Mouse (Mus musculus): ENCODE results near the gene Hexb.

Hexb gene

DNA sequence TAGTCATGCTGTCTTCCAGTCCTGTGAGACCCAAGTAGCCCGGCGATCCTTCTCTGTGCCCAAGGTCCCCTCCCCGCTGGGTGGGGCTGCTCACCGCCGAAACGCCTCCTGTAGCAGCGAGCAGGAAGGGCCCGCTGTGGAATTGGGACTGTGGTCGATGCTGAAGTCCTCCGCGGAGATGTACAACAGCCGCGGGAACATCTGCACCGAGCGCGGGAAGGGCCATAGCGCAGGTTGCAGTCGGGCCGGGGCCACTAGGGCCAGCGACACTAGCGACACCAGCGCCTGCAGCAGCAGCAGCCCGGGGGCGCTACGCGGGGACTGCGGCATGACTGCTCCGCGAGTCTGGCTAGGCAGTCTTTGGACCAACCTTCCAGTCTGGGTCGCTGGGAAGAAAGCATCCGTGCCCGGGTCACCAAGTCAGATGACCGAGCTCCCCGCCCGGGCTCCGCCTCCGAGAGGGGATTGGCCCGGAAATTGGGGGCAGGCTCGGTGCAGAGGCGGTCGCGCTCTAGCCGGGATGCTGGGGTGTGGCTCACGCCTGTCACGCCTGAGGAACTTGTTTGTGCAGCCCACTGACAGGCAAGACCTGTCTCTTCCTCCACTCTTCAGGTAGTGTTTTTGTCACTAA lies at the start of gene Hexb:
Gene Hexb, minus strand, starts transcription at position 426 of the 631 bp plus-strand sequence.
- no peak for DNase-seq (ENCODE audit: low read depth, low spot score)

DNA sequence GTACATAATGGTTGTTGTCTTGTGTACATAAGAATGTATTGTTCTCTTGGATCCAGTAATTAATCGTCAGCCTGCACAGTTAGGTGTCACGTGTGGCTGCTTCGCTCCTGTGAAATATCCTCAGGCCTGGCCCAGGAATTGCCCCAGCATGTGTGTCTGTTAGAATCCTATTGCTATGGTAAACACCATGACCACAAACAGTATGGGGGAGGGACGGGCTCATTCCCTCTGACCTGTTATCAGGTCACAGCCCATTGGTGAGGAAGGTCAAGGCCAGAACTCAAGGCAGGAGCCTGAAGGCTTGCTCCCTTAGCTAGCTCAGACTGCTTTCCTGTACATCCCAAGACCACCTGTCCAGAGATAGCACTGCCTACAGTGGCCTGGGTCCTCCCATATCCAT lies 49.6 kb upstream of the Hexb start:
- DNase-seq (ENCODE audit: low read depth, low spot score): no peak

DNA sequence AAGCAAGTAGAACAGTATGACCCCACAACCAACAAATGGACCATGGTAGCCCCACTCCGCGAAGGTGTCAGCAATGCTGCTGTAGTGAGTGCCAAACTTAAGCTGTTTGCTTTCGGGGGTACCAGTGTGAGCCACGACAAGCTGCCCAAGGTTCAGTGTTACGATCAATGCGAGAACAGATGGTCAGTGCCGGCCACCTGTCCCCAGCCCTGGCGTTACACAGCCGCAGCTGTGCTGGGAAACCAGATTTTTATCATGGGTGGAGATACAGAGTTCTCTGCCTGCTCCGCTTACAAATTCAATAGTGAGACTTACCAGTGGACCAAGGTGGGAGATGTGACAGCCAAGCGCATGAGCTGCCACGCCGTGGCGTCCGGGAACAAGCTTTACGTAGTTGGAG lies 48.1 kb upstream of the Hexb start:
- DNase-seq (ENCODE audit: low read depth, low spot score): no peak

DNA sequence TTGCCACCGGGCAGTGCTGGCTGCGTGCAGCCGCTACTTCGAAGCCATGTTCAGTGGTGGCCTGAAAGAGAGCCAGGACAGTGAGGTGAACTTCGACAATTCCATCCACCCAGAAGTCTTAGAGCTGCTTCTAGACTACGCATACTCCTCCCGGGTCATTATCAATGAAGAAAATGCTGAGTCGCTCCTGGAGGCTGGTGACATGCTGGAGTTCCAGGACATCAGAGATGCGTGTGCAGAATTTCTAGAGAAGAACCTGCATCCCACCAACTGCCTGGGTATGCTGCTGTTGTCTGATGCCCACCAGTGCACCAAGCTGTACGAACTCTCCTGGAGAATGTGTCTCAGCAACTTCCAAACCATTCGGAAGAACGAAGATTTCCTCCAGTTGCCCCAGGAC lies 47.0 kb upstream of the Hexb start:
- DNase-seq (ENCODE audit: low read depth, low spot score): no peak

DNA sequence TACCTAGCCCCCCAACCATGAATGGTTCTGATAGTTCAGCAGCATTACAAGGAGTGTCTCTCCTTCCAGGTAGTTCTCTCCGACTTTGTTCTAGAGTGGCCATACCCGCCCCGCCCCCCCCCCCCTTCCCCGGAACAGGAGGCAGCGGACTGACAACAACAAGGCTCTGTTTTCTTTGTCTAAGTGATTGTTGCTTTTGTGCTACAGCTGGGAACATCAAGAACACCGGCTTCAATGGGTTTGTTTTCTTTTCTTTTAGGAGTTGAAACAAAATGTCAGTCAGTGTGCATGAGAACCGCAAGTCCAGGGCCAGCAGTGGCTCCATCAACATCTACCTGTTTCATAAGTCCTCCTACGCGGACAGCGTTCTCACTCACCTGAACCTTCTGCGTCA lies 46.6 kb upstream of the Hexb start:
- no peak for DNase-seq (ENCODE audit: low read depth, low spot score)

DNA sequence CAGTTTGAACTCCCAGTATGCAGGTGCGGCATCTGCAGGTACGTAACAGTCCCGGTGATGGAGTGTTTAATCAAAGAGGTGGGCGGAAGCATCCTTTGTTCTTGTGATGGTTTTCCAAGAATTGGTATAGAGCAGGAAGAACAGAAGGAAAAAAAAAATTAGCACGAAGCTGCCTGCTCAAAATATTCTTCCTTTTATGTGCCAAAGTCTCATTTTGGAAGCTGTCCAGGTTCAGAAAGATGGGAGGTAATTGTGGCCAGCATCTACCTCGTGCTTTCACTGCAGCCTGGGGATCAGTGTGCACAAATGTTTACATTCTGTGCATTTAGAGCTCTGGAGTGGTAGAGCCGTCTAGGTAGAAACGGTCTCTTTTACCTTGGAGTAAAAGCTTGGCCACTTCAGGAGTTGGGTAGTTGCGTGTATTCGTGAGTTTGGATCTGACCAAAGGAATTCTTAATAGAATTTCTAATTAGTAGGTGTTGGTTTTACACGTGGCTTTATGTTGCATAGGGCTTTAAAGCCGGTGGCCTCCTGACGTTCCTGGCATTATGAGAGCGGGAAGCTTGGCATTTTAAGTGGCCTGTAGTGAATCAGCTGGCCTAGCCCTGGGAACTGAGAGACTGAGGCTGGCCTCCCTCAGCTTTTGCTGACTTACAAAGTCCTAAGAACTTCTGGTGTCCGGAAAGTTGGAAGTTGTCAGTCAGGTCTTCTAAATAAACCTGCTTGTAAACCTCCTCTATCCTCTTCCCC lies 46.0 kb upstream of the Hexb start:
- no peak for DNase-seq (ENCODE audit: low read depth, low spot score)

DNA sequence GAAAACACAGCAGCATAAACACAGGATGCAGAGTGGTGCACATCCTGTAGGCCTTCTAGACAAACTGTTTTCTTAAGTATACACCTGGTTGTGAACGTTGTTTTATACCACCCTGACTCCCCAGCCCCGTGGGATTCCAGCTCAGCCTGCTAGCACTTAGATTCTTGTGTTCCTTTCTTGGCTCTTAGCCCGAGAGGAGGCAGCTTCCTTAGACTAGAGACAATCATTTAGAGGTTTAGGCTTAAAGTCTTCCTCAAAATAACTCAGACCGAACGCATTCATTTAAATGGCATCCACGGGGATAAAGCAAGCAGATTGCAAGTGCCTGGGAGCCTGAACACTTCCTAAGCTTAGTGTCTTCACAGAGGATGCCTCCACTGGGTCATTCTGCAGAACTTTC lies 44.6 kb upstream of the Hexb start:
- DNase-seq (ENCODE audit: low read depth, low spot score): no peak

DNA sequence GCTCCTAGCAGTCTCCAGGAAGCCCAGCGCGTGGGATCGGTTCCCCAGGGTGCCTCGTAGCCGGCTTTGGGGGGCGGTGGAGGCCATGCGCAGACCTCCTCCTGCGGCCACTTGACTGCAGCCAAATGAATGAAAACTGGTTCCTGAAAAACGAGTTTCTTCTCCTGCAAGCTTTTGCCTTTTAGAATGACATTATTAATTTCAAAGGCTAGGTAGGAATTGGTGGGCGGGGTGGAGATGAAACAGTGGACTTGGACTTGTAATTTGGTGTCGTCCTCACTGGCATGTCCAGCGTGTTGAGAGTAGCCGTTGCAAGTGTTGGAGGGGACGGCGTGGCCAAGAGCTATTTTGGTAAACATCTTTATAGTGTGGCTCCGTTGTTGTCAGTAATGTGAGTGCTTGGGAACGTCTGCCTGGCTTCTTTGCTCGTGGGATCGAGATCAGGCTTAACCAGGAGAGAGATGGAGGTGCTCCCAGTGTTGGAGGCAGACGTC lies 43.7 kb upstream of the Hexb start:
- DNase-seq (ENCODE audit: low read depth, low spot score): no peak

DNA sequence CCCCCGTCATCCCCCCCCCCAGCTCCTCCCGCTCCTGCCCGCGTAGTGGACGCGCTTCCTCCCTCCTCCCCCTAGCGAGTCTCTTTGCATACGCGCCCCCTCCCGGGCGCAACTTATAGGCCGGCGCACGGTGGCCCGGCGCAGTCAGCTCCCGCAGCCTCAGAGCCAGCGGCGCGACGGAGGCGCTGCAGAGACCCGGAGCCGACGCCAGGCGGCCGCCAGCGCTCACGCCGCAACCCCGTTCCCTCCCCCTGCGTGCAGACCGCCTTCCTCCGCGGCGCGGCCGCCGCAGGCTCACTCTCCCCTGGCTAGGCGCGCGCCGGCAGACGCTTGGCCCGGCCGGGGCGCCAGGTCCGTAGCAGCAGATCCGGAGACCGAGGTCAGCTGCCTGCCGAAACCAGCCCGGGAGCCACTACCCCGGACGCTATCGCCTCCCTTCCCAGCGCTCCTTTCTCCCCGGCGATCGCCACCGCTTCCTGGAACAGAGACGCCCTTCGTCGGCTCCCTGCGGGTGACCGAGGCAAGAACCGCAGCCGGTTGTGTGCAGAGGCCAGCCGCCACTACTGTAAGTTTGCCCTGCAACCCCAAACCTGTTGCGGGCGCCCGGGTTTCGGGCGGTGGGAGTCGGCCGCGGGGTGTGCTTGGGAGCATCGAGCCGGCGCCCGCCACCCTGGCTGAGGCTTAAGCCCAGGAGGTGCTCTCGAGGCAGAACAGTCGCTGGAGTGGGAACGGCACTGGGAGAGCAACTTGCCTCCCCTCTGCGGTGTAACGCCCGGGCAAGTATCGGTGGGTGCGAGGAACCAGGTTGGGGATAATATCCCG lies 43.0 kb upstream of the Hexb start, which contains the start of gene Enc1:
Gene Enc1, plus strand, starts transcription at position 141 of the 822 bp plus-strand sequence.
- peak; percentile 88 for DNase-seq (ENCODE audit: low read depth, low spot score)

DNA sequence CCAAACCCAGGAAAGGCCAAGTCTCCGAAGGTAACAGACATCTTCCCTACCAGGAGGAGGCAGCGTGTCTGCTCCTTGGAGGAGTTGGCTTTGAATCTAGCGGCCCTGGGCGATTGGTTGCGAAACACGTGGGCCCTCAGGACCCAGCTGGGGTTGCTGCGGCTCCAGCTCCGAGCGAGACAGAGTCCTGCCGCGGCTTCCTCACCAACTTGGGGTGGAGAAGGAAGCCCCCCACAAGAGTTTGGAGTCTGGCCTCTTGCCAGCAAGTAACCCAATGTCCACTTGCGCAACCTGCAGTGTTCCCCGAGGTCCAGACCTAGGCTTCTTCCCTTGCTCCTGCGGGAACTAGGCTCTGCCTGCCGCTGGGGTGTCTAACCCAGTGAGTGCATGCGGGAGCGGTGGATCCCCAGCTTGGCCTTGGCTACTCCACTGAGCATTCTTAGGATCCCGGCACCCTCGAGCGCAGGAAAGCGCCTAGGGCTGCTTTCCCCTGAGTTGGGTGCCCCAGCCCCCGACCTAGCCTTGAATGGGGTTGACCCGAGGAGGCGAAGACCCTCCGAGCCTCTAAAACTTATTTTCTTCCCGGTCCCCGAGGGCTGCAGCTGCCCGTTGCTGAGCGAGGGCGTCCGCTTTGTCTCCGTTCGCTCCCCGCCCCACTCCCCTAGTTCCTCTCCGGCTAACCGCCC lies 42.3 kb upstream of the Hexb start:
- no peak for DNase-seq (ENCODE audit: low read depth, low spot score)

DNA sequence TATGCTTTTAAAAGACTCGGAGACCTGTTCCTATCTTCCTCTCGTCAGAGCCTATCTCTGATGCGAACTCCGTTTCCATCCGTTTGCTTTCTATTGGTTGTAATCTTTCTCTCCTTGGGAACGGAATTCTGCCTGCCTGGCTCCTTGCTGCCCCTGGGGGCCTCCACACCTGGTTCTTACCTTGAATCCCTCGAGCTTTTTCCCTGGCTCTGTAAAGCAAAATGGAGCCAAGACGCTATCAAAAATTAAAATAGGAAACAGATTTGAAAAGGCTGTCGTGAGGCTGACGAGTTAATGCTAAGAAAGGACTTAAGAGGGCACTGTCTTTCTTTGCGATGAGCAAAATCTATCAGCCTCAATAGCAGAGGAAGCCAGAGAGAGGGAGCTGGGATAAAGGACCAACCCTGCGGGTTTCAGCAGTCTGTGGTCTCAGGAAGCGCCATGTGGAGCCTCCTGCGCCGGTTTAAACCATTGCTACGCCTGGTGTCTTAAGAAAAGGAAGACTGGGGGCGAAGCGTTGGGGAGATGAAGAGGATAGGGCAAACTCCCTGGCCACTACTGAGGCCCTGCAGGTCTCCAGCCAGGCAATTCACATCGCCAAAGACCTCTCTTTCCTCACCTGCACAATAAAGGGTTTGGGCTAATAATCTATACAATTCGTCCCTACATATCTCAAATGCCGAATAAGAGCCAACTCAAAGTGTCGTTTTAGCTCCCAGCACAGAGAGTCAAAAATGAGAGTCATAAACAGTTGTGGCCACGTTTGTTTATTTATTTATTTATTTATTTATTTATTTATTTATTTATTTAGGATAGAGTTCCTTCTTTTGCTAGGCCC lies 41.4 kb upstream of the Hexb start:
- DNase-seq (ENCODE audit: low read depth, low spot score): no peak

DNA sequence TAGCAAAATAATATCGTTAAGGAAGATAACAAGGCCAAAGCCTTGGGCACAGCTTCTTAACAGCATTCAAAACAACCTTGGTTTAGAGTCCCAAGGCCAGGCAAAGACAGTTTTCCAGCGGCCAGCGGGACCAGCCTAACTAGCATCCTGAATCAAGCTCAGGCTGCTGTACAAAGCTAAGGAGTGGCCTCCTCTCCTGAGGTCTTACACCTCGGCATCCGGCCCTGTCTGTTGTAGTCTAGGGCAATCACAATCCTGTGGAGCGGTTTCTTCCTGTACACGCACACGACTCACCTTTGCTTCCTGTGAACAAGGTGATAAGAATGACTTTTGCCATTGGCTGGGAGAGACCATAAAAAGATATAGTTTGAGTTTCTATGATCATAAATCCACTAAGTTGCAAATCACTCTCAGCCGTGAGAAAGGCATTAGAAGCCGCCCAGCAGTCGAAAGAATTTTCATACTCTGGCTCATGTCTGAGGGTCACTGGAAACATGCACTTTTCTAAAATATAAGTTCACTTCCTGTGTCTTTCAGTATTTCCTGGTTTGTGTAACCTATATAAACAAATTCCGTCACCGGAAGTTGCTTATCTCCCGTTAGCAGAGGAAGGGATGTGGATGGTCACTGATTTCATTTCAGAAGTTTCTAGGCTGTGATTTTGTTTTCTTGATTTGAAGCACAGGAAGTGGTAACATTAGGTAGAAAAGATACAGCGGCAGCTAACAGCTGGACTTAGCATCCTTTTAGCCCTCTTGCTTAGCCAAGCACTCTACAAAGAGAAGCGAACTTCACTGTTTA lies 40.2 kb upstream of the Hexb start:
- DNase-seq (ENCODE audit: low read depth, low spot score): no peak

DNA sequence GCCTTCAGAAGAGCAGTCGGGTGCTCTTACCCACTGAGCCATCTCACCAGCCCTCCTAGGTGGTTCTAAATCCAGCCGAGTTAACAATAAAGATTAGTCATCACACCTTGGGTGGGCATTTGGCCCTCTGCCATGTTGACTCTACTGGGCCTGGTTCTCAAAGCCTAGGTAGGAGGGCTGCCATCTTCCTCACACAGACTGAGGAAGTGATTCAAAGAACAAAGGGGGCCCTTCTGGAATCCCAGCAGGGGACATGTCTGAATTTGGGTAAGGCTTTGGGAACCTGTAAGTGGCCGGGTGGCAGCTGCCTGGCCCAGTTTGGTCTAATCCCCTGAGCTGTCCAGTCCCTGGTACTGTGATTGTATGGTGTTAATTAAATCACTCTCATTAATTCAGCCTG lies 39.5 kb upstream of the Hexb start:
- DNase-seq (ENCODE audit: low read depth, low spot score): no peak

DNA sequence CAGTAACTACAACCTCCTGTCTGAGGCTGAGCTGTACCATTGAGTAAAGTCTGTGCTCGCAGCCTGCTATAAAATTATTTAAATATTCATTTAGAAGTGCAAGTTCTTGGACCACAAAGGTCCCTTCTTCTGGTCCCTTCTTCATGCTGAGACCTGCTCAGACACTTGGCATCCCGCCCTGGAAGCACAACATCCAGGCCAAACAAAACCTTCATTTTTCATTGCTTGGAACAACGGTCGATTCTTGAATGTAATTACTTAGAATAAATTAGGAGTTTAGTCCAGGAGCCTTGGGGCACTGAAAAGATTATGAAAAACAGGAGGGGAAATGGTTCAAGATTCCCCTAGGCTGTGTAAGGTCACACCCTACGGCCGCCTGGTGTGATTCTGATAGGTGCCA lies 37.8 kb upstream of the Hexb start:
- DNase-seq (ENCODE audit: low read depth, low spot score): no peak

DNA sequence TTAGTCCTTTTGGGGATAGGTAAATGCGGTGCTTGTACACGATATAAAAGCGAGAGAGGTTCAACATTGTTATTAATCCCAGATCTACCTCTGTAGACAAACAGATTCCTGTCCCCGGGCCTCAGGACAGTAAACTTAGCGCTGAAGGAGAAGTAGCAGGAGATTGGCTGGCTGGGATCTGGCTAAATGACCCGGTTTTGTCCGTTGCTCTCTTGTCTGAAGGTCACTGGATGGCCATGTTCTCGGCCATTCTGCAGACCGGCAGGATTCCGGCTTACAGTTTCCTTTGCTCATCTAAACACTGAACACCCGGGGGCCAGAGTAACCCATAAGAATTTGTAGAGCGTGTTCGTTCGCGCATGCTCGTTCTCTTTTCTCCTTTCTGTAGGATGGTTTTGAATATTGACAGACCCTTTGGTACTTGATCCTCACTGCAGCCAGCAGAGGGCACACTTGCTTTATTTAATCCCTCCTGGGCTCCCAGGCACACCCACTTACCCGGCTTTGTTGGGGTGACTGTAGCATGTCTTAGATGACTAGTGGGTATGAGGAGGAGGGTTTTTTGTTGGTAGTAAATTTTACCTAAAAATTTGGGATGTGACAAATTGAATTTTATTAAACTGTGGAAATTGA lies 36.7 kb upstream of the Hexb start:
- no peak for DNase-seq (ENCODE audit: low read depth, low spot score)

DNA sequence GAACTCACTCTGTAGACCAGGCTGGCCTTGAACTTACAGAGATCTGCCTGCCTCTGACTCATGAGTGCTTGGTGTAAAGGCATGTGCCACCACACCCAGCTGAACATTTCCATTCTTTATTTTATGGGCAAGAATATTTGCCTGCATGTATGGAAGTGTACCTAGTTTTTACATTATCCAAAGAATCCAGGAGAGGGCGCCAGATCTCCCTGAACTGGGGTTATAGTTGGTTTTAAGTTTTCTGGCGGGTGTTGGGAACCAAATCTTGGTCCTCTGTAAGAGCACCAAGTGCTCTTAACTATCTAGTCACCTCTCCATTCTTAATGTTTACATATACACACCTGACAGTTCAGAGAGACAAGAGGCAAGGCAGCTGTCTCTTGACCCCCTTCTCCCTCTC lies 34.9 kb upstream of the Hexb start:
- no peak for DNase-seq (ENCODE audit: low read depth, low spot score)

DNA sequence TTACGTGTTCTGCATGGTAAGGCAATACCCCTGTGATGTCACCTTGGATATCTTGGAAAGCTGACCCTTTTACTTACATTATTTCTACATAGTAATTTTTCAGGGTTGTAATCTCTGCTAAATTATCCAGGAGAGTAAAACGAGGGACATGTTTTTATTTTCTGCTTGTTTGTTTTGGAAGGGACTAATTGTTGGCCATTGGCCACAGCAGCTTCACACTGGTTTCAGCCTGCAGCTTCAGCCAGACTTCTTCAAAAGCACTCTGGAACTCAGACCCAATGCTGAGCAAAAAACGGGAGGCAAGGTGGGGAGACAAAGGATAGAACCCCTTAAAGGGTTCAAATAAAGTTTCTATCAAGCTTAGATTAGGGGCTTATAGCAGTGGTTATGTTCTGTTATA lies 31.9 kb upstream of the Hexb start:
- no peak for DNase-seq (ENCODE audit: low read depth, low spot score)

DNA sequence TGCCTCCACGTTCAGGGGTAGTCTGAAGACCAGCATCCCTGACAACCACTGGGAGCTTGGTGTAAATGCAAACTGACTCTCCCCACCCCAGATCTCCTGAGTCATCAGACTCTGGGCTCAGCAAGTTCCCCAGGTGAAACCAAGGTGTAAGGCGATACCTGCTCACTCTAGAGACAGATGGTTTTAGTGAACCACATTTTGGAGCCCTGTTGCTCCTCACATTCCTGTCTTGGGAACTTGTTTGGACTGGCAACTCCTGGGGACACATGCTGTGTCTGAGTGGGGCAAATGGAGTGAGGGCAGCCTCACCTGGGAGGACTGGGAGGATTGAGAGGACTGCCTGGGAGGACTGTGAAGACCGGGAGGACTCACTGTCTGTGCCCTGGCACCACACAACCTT lies 29.6 kb upstream of the Hexb start:
- DNase-seq (ENCODE audit: low read depth, low spot score): no peak

DNA sequence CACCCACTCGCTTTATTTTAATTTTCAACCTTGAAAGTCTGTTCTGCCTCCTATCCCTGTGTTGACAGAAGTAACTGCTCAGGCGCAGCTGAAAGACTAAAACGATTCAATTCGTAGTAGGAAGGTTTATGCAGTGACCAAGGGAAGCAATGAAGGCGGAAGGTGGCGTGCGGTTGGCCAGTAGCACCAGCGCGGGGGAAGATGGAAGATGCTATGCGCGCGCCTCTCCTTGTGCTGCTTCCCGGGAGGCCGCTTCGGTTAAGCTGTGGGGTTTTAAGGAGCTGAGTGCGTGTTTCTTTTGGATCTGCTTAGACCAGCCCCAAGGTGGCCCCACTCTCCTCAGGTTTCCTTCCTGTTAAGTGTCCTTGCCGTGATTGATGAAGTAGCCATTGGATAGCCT lies 27.0 kb upstream of the Hexb start:
- DNase-seq (ENCODE audit: low read depth, low spot score): no peak

All from brain, embryonic 18.5 days (tissue).